27 mouse cellular contexts compared by ENCODE assay signal in the genomic region with DNA sequence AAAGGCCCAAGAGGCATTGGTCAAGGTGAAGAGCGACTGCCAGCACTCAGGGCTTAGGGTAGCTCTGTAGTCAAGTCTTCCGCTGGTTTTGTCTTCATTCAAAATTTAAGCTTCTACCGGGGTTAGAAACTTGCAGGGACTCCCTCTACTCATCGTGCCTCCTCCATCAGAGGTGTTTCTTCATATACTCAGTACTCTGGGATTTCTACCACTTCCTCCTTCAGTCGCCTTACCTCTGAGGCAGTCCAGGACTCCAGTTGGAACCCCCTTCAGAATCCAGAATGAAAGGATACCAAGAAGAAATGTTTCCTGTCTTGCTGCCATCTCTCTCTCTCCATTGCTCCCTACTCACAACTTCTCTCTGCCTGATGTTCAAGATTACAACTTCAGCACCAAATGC. TPM values are rescaled to one million over a fixed set of nuclear protein-coding genes. Genes with fewer than 3 reads are reported as not detected.
DNase-seq lines count a peak whose midpoint lies in the region; ATAC-seq and TF ChIP-seq lines count a peak whose summit lies in the region.
"Had no signal": no experiment of that assay in that cellular context is flagged by ENCODE, and none has a peak within 500 bp of the region (broad histone marks: within the 10 kb centered on the region; RNA-seq: fewer than 3 reads in every experiment).

No protein-coding gene starts in this region.

- ATAC-seq in midbrain, embryonic 11.5 days (ENCODE audit: low FRiP score): no peak
- ATAC-seq in midbrain, postnatal 0 days (ENCODE audit: low FRiP score): no peak
- peak; percentile 35; the same call in 1 of the 2 replicates for ATAC-seq in megakaryocyte, adult 5-6 weeks (ENCODE audit: poor library complexity, severe bottlenecking)
- ATAC-seq in forebrain, embryonic 14.5 days: no peak
- ATAC-seq: activated CD4-positive, CD25-positive, alpha-beta regulatory T cell, adult 4 months; CD4-positive, CD25-positive, alpha-beta regulatory T cell, adult 4 months; forebrain, embryonic 13.5 days; forebrain, embryonic 16.5 days; Patski had no signal

- H3K9ac ChIP-seq in midbrain, embryonic 11.5 days (ENCODE audit: low read length): no peak overlapping the region
- H3K9ac ChIP-seq in midbrain, postnatal 0 days (replicated peaks; ENCODE audit: low read length, poor library complexity, severe bottlenecking): no peak overlapping the region
- H3K9ac ChIP-seq in forebrain, embryonic 14.5 days (ENCODE audit: low read length): no peak overlapping the region
- H3K9ac ChIP-seq: embryonic facial prominence, embryonic 12.5 days; forebrain, embryonic 13.5 days had no signal

- H3K4me3 ChIP-seq in midbrain, embryonic 11.5 days (ENCODE audit: low read depth, low read length): no peak overlapping the region
- no peak overlapping the region for H3K4me3 ChIP-seq in midbrain, postnatal 0 days (ENCODE audit: low read depth, low read length)
- H3K4me3 ChIP-seq in forebrain, embryonic 14.5 days (ENCODE audit: low read depth, low read length): no peak overlapping the region
- H3K4me3 ChIP-seq: embryonic facial prominence, embryonic 10.5 days; embryonic facial prominence, embryonic 12.5 days; forebrain, embryonic 13.5 days had no signal

- no peak overlapping the region for H3K27ac ChIP-seq in midbrain, embryonic 11.5 days (ENCODE audit: low read depth, low read length)
- no peak overlapping the region for H3K27ac ChIP-seq in midbrain, postnatal 0 days (ENCODE audit: low read depth, low read length)
- H3K27ac ChIP-seq in forebrain, embryonic 14.5 days (ENCODE audit: low read depth, low read length): no peak overlapping the region
- H3K27ac ChIP-seq: embryonic facial prominence, embryonic 10.5 days; embryonic facial prominence, embryonic 12.5 days; forebrain, embryonic 13.5 days had no signal

- H3K4me1 ChIP-seq in midbrain, embryonic 11.5 days (ENCODE audit: control insufficient read depth, insufficient read depth, low read length): no peaks in the 10 kb centered on the region
- no peaks in the 10 kb centered on the region for H3K4me1 ChIP-seq in midbrain, postnatal 0 days (ENCODE audit: insufficient read depth, low read length)
- no peaks in the 10 kb centered on the region for H3K4me1 ChIP-seq in forebrain, embryonic 14.5 days (ENCODE audit: control insufficient read depth, insufficient read depth, low read length)
- H3K4me1 ChIP-seq: embryonic facial prominence, embryonic 10.5 days; embryonic facial prominence, embryonic 12.5 days; forebrain, embryonic 13.5 days had no signal

- WGBS in midbrain, embryonic 11.5 days: 93% methylated on average over 5 of the region's 5 CpGs
- WGBS in midbrain, postnatal 0 days: 90% methylated on average over 5 of the region's 5 CpGs
- WGBS in forebrain, embryonic 14.5 days: 91% methylated on average over 5 of the region's 5 CpGs

- no peak for TF ChIP-seq CTCF in midbrain, postnatal 0 days (IDR thresholded peaks at IDR 0.05)

- H3K9me3 ChIP-seq in midbrain, embryonic 11.5 days (ENCODE audit: control insufficient read depth, low read length): no peaks in the 10 kb centered on the region
- no peaks in the 10 kb centered on the region for H3K9me3 ChIP-seq in midbrain, postnatal 0 days (ENCODE audit: low read length)
- no peaks in the 10 kb centered on the region for H3K9me3 ChIP-seq in forebrain, embryonic 14.5 days (replicated peaks; ENCODE audit: control insufficient read depth, low read length)
- H3K9me3 ChIP-seq: embryonic facial prominence, embryonic 10.5 days; embryonic facial prominence, embryonic 12.5 days; forebrain, embryonic 13.5 days; G1E had no signal

- H3K4me2 ChIP-seq in midbrain, embryonic 11.5 days: no peak overlapping the region
- H3K4me2 ChIP-seq in midbrain, postnatal 0 days (ENCODE audit: low read depth, low read length, poor library complexity, severe bottlenecking): no peak overlapping the region
- no peak overlapping the region for H3K4me2 ChIP-seq in forebrain, embryonic 14.5 days (ENCODE audit: low read length)
- H3K4me2 ChIP-seq: embryonic facial prominence, embryonic 12.5 days; forebrain, embryonic 13.5 days had no signal

- H3K27me3 ChIP-seq in midbrain, embryonic 11.5 days (ENCODE audit: control insufficient read depth, insufficient read depth, low read length): no peaks in the 10 kb centered on the region
- H3K27me3 ChIP-seq in midbrain, postnatal 0 days (ENCODE audit: insufficient read depth, low read length): no peaks in the 10 kb centered on the region
- no peaks in the 10 kb centered on the region for H3K27me3 ChIP-seq in forebrain, embryonic 14.5 days (replicated peaks; ENCODE audit: control insufficient read depth, insufficient read depth, low read length)
- H3K27me3 ChIP-seq: CH12.LX; embryonic facial prominence, embryonic 12.5 days; forebrain, embryonic 13.5 days; Patski had no signal

- peak; percentile 33 for DNase-seq in midbrain, embryonic 11.5 days (ENCODE audit: low spot score, missing footprints)
- DNase-seq in midbrain, postnatal 0 days (ENCODE audit: low spot score): no peak
- no peak for DNase-seq in cerebellum, adult 18-20 months
- no peak for DNase-seq in forebrain, embryonic 14.5 days (ENCODE audit: low spot score)
- DNase-seq: adrenal gland, adult 8-10 months; adrenal gland, postnatal 14 days; adrenal gland, postnatal 36 days; B cell, adult 2 months; cerebellum, adult 11-12 months; cerebellum, adult 8-10 months; cerebellum, adult 9-11 months; cerebellum, postnatal 14 days; cerebellum, postnatal 36 days had no signal

- no peaks in the 10 kb centered on the region; the same call in 1 of the 2 replicates for H3K36me3 ChIP-seq in midbrain, embryonic 11.5 days (ENCODE audit: control insufficient read depth, insufficient read depth, low read length)
- peaks cover 9% of the 10 kb centered on the region; the same call in 1 of the 2 replicates for H3K36me3 ChIP-seq in midbrain, postnatal 0 days (ENCODE audit: insufficient read depth, low read length)
- H3K36me3 ChIP-seq in forebrain, embryonic 14.5 days (ENCODE audit: control insufficient read depth, insufficient read depth, low read length): peaks cover 4% of the 10 kb centered on the region; the same call in 1 of the 2 replicates
- H3K36me3 ChIP-seq: embryonic facial prominence, embryonic 12.5 days had no signal

RNA-seq across cellular contexts. Expression of gene Olfr692, which starts 0.8 kb away (rescaled TPM):
- polyA plus RNA-seq in midbrain, embryonic 11.5 days (2014; fragmentation: Nextera tagmentation; extraction: Ambion mirVana): not detected in 2 replicates
- total RNA-seq in midbrain, postnatal 0 days (2014; rRNA removed): not detected in 2 replicates
- polyA plus RNA-seq in midbrain, postnatal 0 days (2015; fragmentation: Nextera tagmentation; extraction: Ambion mirVana): 0.14 TPM in 1 of 2 replicates, not detected in the other
- not detected in 2 replicates for total RNA-seq in megakaryocyte, adult 5-6 weeks (2015)
- total RNA-seq in megakaryocyte, adult 5-6 weeks (2017): not detected in 2 replicates
- polyA plus RNA-seq in forebrain, embryonic 14.5 days (2014; fragmentation: Nextera tagmentation; extraction: Ambion mirVana): not detected in 2 replicates
- total RNA-seq: adrenal gland, adult 18-20 months; adrenal gland, adult 8-10 months; adrenal gland, postnatal 14 days; adrenal gland, postnatal 36 days; CH12.LX; G1E had no signal
- polyA plus RNA-seq: activated CD4-positive, CD25-positive, alpha-beta regulatory T cell, adult 4 months; CD4-positive, CD25-positive, alpha-beta regulatory T cell, adult 4 months; cortical plate, adult 2 months; embryonic facial prominence, embryonic 10.5 days; embryonic facial prominence, embryonic 12.5 days; forebrain, embryonic 11.5 days; forebrain, embryonic 13.5 days; forebrain, embryonic 16.5 days; G1E; Patski had no signal

RNA-seq across cellular contexts. Expression of gene Gm5901, which starts 7.6 kb away (rescaled TPM):
- polyA plus RNA-seq in midbrain, embryonic 11.5 days (2014; fragmentation: Nextera tagmentation; extraction: Ambion mirVana): not detected in 2 replicates
- total RNA-seq in midbrain, postnatal 0 days (2014; rRNA removed): not detected in 2 replicates
- polyA plus RNA-seq in midbrain, postnatal 0 days (2015; fragmentation: Nextera tagmentation; extraction: Ambion mirVana): 0.48 and 0.57 TPM in 2 replicates
- 0.20 TPM in 1 of 2 replicates, not detected in the other for total RNA-seq in megakaryocyte, adult 5-6 weeks (2015)
- 0.73 TPM in 1 of 2 replicates, not detected in the other for total RNA-seq in megakaryocyte, adult 5-6 weeks (2017)
- not detected in 2 replicates for polyA plus RNA-seq in forebrain, embryonic 14.5 days (2014; fragmentation: Nextera tagmentation; extraction: Ambion mirVana)
- total RNA-seq: adrenal gland, adult 18-20 months; adrenal gland, adult 8-10 months; adrenal gland, postnatal 14 days; adrenal gland, postnatal 36 days had no signal
- polyA plus RNA-seq: activated CD4-positive, CD25-positive, alpha-beta regulatory T cell, adult 4 months; CD4-positive, CD25-positive, alpha-beta regulatory T cell, adult 4 months; cortical plate, adult 2 months; embryonic facial prominence, embryonic 10.5 days; embryonic facial prominence, embryonic 12.5 days; embryonic facial prominence, embryonic 14.5 days; forebrain, embryonic 11.5 days; forebrain, embryonic 13.5 days; forebrain, embryonic 16.5 days; G1E; Patski had no signal

RNA-seq across cellular contexts. Expression of gene Olfr691, which starts 25.2 kb away (rescaled TPM):
- 0.07 TPM in 2 replicates for polyA plus RNA-seq in midbrain, embryonic 11.5 days (2014; fragmentation: Nextera tagmentation; extraction: Ambion mirVana)
- 0.76 and 2.6 TPM in 2 replicates for total RNA-seq in midbrain, postnatal 0 days (2014; rRNA removed)
- polyA plus RNA-seq in midbrain, postnatal 0 days (2015; fragmentation: Nextera tagmentation; extraction: Ambion mirVana): 0.09 and 0.26 TPM in 2 replicates
- total RNA-seq in megakaryocyte, adult 5-6 weeks (2015): not detected in 2 replicates
- not detected in 2 replicates for total RNA-seq in megakaryocyte, adult 5-6 weeks (2017)
- polyA plus RNA-seq in forebrain, embryonic 14.5 days (2014; fragmentation: Nextera tagmentation; extraction: Ambion mirVana): not detected in 2 replicates
- total RNA-seq: adrenal gland, adult 18-20 months; adrenal gland, postnatal 14 days; adrenal gland, postnatal 36 days; CH12.LX had no signal
- polyA plus RNA-seq: CD4-positive, CD25-positive, alpha-beta regulatory T cell, adult 4 months; embryonic facial prominence, embryonic 10.5 days; embryonic facial prominence, embryonic 12.5 days; embryonic facial prominence, embryonic 14.5 days; forebrain, embryonic 13.5 days; G1E; Patski had no signal

RNA-seq across cellular contexts. Expression of gene Fam160a2, which starts 32.6 kb away (rescaled TPM):
- polyA plus RNA-seq in midbrain, embryonic 11.5 days (2014; fragmentation: Nextera tagmentation; extraction: Ambion mirVana): 25.4 and 30.4 TPM in 2 replicates
- 33.4 and 35.8 TPM in 2 replicates for total RNA-seq in midbrain, postnatal 0 days (2014; rRNA removed)
- polyA plus RNA-seq in midbrain, postnatal 0 days (2015; fragmentation: Nextera tagmentation; extraction: Ambion mirVana): 37.3 and 37.6 TPM in 2 replicates
- 36.2 and 39.6 TPM in 2 replicates for total RNA-seq in megakaryocyte, adult 5-6 weeks (2015)
- 23.9 and 26.1 TPM in 2 replicates for total RNA-seq in megakaryocyte, adult 5-6 weeks (2017)
- 30.4 and 39.8 TPM in 2 replicates for polyA plus RNA-seq in forebrain, embryonic 14.5 days (2014; fragmentation: Nextera tagmentation; extraction: Ambion mirVana)

RNA-seq across cellular contexts. Expression of gene Olfr690, which starts 33.4 kb away (rescaled TPM):
- not detected in 2 replicates for polyA plus RNA-seq in midbrain, embryonic 11.5 days (2014; fragmentation: Nextera tagmentation; extraction: Ambion mirVana)
- total RNA-seq in midbrain, postnatal 0 days (2014; rRNA removed): 0.22 and 1.4 TPM in 2 replicates
- polyA plus RNA-seq in midbrain, postnatal 0 days (2015; fragmentation: Nextera tagmentation; extraction: Ambion mirVana): not detected in 2 replicates
- not detected in 2 replicates for total RNA-seq in megakaryocyte, adult 5-6 weeks (2015)
- not detected in 2 replicates for total RNA-seq in megakaryocyte, adult 5-6 weeks (2017)
- not detected in 2 replicates for polyA plus RNA-seq in forebrain, embryonic 14.5 days (2014; fragmentation: Nextera tagmentation; extraction: Ambion mirVana)
- total RNA-seq: adrenal gland, adult 18-20 months; adrenal gland, adult 8-10 months; adrenal gland, postnatal 14 days; adrenal gland, postnatal 36 days; CH12.LX had no signal
- polyA plus RNA-seq: activated CD4-positive, CD25-positive, alpha-beta regulatory T cell, adult 4 months; CD4-positive, CD25-positive, alpha-beta regulatory T cell, adult 4 months; embryonic facial prominence, embryonic 10.5 days; embryonic facial prominence, embryonic 12.5 days; embryonic facial prominence, embryonic 14.5 days; forebrain, embryonic 11.5 days; forebrain, embryonic 13.5 days; forebrain, embryonic 16.5 days; G1E; Patski had no signal
